Mouse (Mus musculus) midbrain, embryonic 12.5 days (tissue): ENCODE data around the gene Plcl1. TPM values are rescaled to one million over a fixed set of nuclear protein-coding genes. Genes with fewer than 3 reads are reported as not detected.
A peak's percentile ranks its signal among the peaks of the same experiment; 100 is the strongest.

Experiments
- ATAC-seq: fragments of 200-750 bp; cut with Nextera tagmentation; 2 replicates; pipeline ENCODE4 v1.8.0; 2017; ENCODE audit warnings: low read depth, moderate TSS enrichment, moderate library complexity; ENCODE audit not compliant: low FRiP score
- H3K27ac ChIP-seq: fragments of 300-500 bp; sonication (generic); replicated peaks from 2 replicates; pipeline ENCODE4 v1.5.1; 2016; ENCODE audit warnings: mild to moderate bottlenecking
- H3K27me3 ChIP-seq: fragments of 300-500 bp; sonication (generic); 2 replicates; pipeline ENCODE4 v1.6.1; 2016; ENCODE audit warnings: mild to moderate bottlenecking
- H3K36me3 ChIP-seq: fragments of 300-500 bp; sonication (generic); 2 replicates; pipeline ENCODE4 v1.6.1; 2016
- H3K4me1 ChIP-seq: fragments of 300-500 bp; sonication (generic); 2 replicates; pipeline ENCODE4 v1.6.1; 2016
- H3K4me2 ChIP-seq: fragments of 300-500 bp; sonication (generic); replicated peaks from 2 replicates; pipeline ENCODE4 v1.6.1; 2016; ENCODE audit warnings: mild to moderate bottlenecking, moderate library complexity
- H3K4me3 ChIP-seq: fragments of 300-500 bp; sonication (generic); 2 replicates; pipeline ENCODE4 v1.5.1; 2016; ENCODE audit warnings: mild to moderate bottlenecking
- H3K9ac ChIP-seq: fragments of 300-500 bp; sonication (generic); replicated peaks from 2 replicates; pipeline ENCODE4 v1.6.1; 2016; ENCODE audit warnings: mild to moderate bottlenecking, moderate library complexity
- H3K9me3 ChIP-seq: fragments of 300-500 bp; sonication (generic); 2 replicates; pipeline ENCODE4 v1.6.1; 2016; ENCODE audit warnings: mild to moderate bottlenecking
- whole genome bisulfite sequencing: fragments of 180-500 bp; shearing (Covaris S2); methylation state at CpG from one replicate; pipeline ENCODE4 v1.1.7; 2016; 5-methylcytosine and 5-hydroxymethylcytosine counted together
- polyA plus RNA-seq: library from polyadenylated mRNA; unstranded; fragments of >200 nt; fragmentation: Nextera tagmentation; extraction: Ambion mirVana; gene quantifications from 2 replicates; pipeline ENCODE4 v1.2.1, GENCODE M21; 2016

The Plcl1 gene
- polyA plus RNA-seq, 1 experiment from 2014 or later = 2.2 TPM

DNA sequence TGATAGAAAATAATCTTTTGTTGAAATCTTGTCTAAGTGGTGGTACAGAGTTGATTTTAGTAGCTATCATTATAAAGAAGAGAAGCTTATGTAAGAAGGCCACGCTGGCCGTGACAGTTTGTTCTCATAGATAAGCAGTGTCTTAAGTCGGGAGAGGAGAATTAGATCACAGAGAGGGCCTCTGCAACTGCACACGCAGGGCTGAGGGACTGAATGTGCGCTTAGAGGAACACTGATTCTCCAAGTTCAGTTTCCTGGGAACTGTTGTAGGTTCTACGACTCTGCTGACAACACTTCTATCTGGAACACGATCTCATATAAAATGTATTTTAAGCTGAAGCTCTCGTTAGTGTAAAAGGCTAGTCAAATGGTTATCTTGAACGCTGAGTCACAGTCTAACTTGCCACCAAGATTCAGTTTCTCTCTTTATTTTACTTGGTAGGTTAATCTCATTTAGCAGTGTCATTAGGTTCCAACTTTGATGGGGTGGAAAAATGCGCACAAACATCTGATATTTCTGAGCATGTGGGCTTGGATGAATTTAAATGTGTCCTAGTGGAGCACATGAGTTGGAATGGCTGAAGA, 288.0 kb downstream of the Plcl1 start:
- H3K4me3 ChIP-seq = no peak overlapping the region
- no peaks in the 10 kb centered on the region for H3K4me1 ChIP-seq
- H3K27me3 ChIP-seq = peaks cover 14% of the 10 kb centered on the region
- no peak overlapping the region for H3K9ac ChIP-seq
- ATAC-seq = no peak
- H3K36me3 ChIP-seq = no peaks in the 10 kb centered on the region
- WGBS = 89% methylated on average over 10 of the region's 10 CpGs
- no peaks in the 10 kb centered on the region for H3K9me3 ChIP-seq
- no peak overlapping the region for H3K4me2 ChIP-seq
- H3K27ac ChIP-seq = no peak overlapping the region

DNA sequence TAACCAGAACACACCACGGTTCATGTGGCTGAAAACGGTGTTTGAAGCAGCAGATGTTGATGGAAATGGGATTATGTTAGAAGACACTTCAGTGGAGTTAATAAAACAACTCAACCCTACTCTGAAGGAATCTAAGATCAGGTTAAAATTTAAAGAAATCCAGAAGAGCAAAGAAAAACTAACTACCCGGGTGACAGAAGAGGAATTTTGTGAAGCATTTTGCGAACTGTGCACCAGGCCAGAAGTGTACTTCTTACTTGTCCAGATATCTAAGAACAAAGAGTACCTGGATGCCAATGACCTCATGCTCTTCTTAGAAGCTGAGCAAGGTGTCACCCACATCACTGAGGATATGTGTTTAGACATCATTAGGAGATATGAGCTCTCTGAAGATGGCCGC, 290.5 kb downstream of the Plcl1 start:
- no peak overlapping the region for H3K9ac ChIP-seq
- WGBS = 93% methylated on average over 5 of the region's 5 CpGs
- peaks cover 4% of the 10 kb centered on the region; the same call in 1 of the 2 replicates for H3K4me1 ChIP-seq
- no peak overlapping the region for H3K4me3 ChIP-seq
- H3K27me3 ChIP-seq = peaks cover 8% of the 10 kb centered on the region; the same call in 1 of the 2 replicates
- H3K27ac ChIP-seq = no peak overlapping the region
- H3K4me2 ChIP-seq = no peak overlapping the region
- H3K9me3 ChIP-seq = no peaks in the 10 kb centered on the region
- no peaks in the 10 kb centered on the region for H3K36me3 ChIP-seq
- ATAC-seq = no peak

DNA sequence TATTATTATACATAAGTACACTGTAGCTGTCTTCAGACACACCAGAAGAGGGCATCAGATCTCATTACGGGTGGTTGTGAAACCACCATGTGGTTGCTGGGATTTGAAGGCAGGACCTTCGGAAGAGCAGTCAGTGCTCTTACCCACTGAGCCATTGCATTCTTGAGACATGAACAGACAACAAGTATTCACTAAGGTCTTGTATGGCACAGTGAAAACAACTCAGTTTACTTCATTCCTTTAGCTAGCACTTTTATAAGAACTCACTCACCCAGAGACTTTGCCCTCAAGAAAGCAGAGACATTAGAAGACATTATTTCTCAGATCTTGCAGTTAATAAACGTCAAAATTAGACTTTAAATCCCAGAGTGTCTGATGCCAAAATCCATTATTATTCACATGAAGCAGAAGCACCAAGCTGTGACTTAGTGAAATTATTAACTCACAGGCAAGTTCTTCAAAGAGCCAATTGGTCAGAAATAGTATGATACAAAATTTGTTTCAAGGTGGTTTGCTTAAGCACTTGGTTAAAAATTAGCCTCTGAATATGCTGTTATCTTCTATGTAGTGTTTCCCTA, 293.8 kb downstream of the Plcl1 start:
- H3K4me1 ChIP-seq = peaks cover 11% of the 10 kb centered on the region
- peaks cover 14% of the 10 kb centered on the region; the same call in 1 of the 2 replicates for H3K27me3 ChIP-seq
- H3K9ac ChIP-seq = no peak overlapping the region
- no peak overlapping the region for H3K27ac ChIP-seq
- no peaks in the 10 kb centered on the region for H3K36me3 ChIP-seq
- H3K9me3 ChIP-seq = no peaks in the 10 kb centered on the region
- no peak for ATAC-seq
- H3K4me2 ChIP-seq = no peak overlapping the region
- 76% methylated on average over 3 of the region's 3 CpGs for WGBS
- no peak overlapping the region for H3K4me3 ChIP-seq

DNA sequence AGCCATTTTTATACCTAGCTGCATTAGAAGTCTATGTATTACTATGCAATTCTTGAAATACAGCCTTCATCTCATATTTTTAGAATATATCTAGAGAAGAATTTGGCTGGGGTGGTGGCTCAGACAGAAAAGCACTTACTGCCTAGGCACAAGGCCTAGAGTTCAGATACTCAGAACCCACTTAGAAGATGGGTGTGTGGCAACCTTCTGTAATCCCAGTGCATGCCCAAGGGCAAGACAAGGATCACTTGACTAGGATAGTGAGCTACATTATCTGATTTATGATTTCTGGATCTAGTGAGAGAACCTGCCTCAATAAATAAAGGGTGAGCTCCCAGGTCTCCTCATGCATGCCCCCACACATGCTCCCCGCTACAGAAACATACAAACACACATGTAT, 294.3 kb downstream of the Plcl1 start:
- H3K9me3 ChIP-seq = no peaks in the 10 kb centered on the region
- ATAC-seq = no peak
- WGBS = 92% methylated on average over 1 of the region's 1 CpGs
- H3K27me3 ChIP-seq = peaks cover 14% of the 10 kb centered on the region; the same call in 1 of the 2 replicates
- H3K4me1 ChIP-seq = peaks cover 16% of the 10 kb centered on the region
- no peaks in the 10 kb centered on the region for H3K36me3 ChIP-seq
- H3K27ac ChIP-seq = no peak overlapping the region
- no peak overlapping the region for H3K4me2 ChIP-seq
- no peak overlapping the region for H3K4me3 ChIP-seq
- H3K9ac ChIP-seq = no peak overlapping the region

DNA sequence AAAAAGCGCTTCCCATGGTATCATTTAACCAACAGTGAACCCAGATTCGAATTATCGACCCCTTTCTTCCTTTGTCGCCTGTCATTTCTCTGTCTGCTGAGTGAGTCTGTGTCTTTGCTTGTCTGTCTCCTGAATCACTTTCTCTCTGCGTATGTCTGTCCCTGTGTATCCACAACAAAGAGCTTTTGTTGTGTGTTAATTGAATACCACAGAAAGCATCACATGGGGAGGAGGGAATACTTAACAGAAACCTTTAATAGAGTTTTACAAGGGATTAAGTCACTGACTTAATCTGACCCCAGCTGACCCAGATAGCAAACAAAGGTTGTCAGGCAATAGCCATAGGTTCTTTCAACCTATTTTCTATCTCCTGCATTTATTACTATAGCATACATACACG, 295.0 kb downstream of the Plcl1 start:
- WGBS = 11% methylated on average over 6 of the region's 6 CpGs
- Histone ChIP-seq H3K4me1 (peaks cover 23% of the 10 kb centered on the region), H3K27me3 (peaks cover 14% of the 10 kb centered on the region; the same call in 1 of the 2 replicates), H3K4me3 (no peak overlapping the region), H3K36me3 (no peaks in the 10 kb centered on the region), H3K27ac (no peak overlapping the region), H3K9me3 (no peaks in the 10 kb centered on the region), H3K4me2 (no peak overlapping the region), H3K9ac (no peak overlapping the region)
- ATAC-seq = no peak

DNA sequence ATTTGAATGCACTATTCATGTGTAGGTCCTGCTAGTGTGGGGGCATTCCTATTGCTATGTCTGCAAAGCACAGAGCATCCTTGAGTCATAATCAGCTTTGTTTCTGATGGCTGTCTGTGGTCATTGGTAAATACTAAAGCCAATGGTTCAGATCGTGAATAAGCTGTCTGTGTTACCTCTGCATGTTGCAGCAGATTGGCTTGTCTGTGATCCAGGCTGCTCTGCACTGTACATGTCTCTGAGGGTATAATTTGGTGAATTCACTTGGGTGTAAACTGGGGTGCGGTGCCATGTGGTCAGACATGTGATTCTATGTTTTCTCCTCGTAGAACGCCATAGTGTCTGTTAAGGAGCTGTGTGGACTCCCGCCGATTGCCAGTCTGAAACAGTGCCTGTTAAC, 295.9 kb downstream of the Plcl1 start:
- 58% methylated on average over 6 of the region's 6 CpGs for WGBS
- peaks cover 14% of the 10 kb centered on the region; the same call in 1 of the 2 replicates for H3K27me3 ChIP-seq

DNA sequence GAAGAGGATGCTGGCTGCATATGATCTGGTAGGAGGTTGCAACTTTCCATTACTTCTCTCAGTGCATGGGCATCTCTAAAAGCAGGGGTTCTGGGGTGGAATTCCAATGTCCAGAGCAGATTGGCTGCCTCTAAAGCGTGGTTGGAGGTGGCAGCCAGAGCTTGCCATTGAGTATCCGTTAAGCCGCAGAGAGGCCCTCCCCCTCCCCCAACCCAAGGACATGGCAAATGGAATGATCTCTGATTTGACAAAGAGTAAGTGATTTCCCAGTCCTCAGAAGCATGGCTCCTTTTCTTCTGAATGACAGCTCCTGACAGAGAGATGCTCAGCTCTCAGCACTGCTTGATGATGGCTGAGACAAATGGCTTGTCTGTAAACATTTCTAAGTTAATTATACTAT, 296.4 kb downstream of the Plcl1 start:
- no peaks in the 10 kb centered on the region for H3K36me3 ChIP-seq
- no peaks in the 10 kb centered on the region for H3K9me3 ChIP-seq
- H3K27ac ChIP-seq = no peak overlapping the region; the same call in 1 of the 2 replicates
- H3K4me2 ChIP-seq = no peak overlapping the region
- H3K4me1 ChIP-seq = peaks cover 32% of the 10 kb centered on the region
- ATAC-seq = peak; percentile 35; the same call in 1 of the 2 replicates
- WGBS = 11% methylated on average over 3 of the region's 3 CpGs
- H3K27me3 ChIP-seq = peaks cover 9% of the 10 kb centered on the region; the same call in 1 of the 2 replicates
- H3K4me3 ChIP-seq = no peak overlapping the region
- H3K9ac ChIP-seq = no peak overlapping the region

More for the DNA sequence above, 295.9 kb downstream of the Plcl1 start:
- Histone ChIP-seq H3K9ac (no peak overlapping the region), H3K4me3 (no peak overlapping the region), H3K4me1 (peaks cover 32% of the 10 kb centered on the region), H3K36me3 (no peaks in the 10 kb centered on the region), H3K4me2 (no peak overlapping the region), H3K9me3 (no peaks in the 10 kb centered on the region), H3K27ac (no peak overlapping the region; the same call in 1 of the 2 replicates)
- ATAC-seq = no peak

DNA sequence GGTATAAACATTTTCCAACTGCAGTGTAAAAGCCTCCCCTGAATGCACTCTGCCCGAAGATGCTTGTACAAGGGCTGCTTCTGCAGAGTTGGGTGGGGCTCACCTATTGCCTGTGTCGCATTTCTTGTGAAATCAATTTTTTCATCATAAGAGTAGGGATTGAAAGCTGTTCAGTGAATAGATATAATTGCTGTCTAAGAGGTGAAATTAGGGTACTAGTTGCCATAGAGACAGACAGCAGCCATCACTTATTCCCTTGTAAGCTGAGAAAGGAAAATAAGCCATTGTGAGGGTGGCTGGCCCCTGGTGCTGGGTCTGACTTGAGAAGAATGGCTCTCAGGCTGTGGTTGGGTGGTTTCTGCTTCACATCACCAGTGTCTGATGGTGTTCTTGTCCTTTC, 299.0 kb downstream of the Plcl1 start:
- ATAC-seq = peak; percentile 70
- H3K4me3 ChIP-seq = no peak overlapping the region

DNA sequence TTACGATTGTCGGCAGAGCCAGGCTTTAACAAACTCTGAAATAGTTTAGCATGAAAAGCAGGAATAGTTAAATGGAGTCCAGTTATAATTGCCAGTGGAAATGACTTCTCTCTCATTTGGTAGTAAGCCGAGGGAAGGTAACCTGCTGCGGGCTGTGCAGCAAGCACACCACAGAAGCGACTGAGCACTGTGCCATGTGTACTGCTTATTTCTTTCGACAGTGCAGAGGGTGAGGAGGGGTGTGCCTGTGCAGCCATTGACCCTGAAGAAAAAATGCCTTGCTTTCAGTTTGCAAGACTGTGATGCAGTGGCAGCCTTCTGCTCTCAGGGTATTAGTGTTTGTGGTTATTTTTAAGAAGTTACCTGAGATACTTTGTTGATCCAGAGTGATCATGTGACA, 299.5 kb downstream of the Plcl1 start:
- WGBS = 50% methylated on average over 6 of the region's 6 CpGs
- Histone ChIP-seq H3K4me2 (peak overlapping the region; percentile 19; the same call in 1 of the 2 replicates), H3K27me3 (peaks cover 9% of the 10 kb centered on the region; the same call in 1 of the 2 replicates), H3K36me3 (no peaks in the 10 kb centered on the region), H3K9ac (no peak overlapping the region), H3K9me3 (no peaks in the 10 kb centered on the region), H3K4me3 (no peak overlapping the region), H3K27ac (peak overlapping the region; percentile 46), H3K4me1 (peaks cover 32% of the 10 kb centered on the region)
- peak; percentile 58; the same call in 1 of the 2 replicates for ATAC-seq

More for the DNA sequence above, 299.0 kb downstream of the Plcl1 start:
- WGBS = 17% methylated on average over 2 of the region's 2 CpGs
- Histone ChIP-seq H3K4me1 (peaks cover 32% of the 10 kb centered on the region), H3K36me3 (no peaks in the 10 kb centered on the region), H3K9ac (no peak overlapping the region), H3K9me3 (no peaks in the 10 kb centered on the region), H3K4me2 (peak overlapping the region; percentile 19; the same call in 1 of the 2 replicates), H3K27ac (peak overlapping the region; percentile 46), H3K27me3 (peaks cover 9% of the 10 kb centered on the region; the same call in 1 of the 2 replicates)

DNA sequence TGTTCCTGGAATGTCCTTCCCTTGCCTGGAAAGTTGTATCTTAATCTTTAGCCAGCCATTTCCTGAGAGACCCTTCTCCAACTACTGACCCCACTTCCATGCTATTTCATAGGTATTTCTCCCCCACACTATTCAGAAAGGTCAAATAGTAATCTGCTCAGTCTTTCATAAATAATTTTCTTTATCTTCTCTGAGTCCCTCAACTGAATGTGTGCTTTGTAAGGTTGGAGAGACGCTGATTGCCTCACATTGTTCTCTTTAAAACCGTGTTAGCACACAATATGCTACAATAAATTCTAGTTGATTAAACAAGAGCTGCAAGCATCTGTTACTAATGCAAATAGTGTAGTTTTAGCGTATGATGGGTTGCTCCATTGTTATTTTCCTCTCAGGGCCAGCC, 300.0 kb downstream of the Plcl1 start:
- Histone ChIP-seq H3K4me1 (peaks cover 30% of the 10 kb centered on the region), H3K9ac (no peak overlapping the region), H3K27me3 (peaks cover 9% of the 10 kb centered on the region; the same call in 1 of the 2 replicates), H3K27ac (no peak overlapping the region), H3K36me3 (no peaks in the 10 kb centered on the region), H3K4me2 (no peak overlapping the region), H3K4me3 (no peak overlapping the region), H3K9me3 (no peaks in the 10 kb centered on the region)
- 42% methylated on average over 3 of the region's 3 CpGs for WGBS
- ATAC-seq = no peak

DNA sequence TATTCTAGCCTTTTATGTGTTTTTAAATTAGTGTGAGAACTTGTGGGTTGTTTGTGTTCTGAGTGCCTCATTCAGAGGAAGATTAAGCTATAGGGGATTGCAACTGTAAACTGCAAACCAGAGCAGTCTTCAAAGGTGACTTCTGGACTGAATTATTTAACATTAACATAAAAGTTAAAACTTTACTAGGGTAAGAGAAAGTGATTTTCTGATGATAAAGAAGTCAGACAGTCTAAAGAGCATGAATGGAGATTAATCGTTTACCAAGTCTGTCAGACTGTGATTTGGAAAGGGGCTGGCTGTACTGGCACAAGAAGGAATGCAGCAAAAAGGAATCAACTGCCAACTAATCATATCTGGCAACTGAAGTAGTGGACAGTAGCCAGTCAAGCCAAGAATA, 301.2 kb downstream of the Plcl1 start:
- H3K9me3 ChIP-seq = no peaks in the 10 kb centered on the region
- no peak overlapping the region for H3K4me2 ChIP-seq
- no peak overlapping the region for H3K4me3 ChIP-seq
- H3K36me3 ChIP-seq = no peaks in the 10 kb centered on the region
- no peak overlapping the region for H3K27ac ChIP-seq
- H3K27me3 ChIP-seq = peaks cover 6% of the 10 kb centered on the region; the same call in 1 of the 2 replicates
- H3K4me1 ChIP-seq = peaks cover 24% of the 10 kb centered on the region
- WGBS = 65% methylated on average over 1 of the region's 1 CpGs
- no peak for ATAC-seq
- H3K9ac ChIP-seq = no peak overlapping the region

DNA sequence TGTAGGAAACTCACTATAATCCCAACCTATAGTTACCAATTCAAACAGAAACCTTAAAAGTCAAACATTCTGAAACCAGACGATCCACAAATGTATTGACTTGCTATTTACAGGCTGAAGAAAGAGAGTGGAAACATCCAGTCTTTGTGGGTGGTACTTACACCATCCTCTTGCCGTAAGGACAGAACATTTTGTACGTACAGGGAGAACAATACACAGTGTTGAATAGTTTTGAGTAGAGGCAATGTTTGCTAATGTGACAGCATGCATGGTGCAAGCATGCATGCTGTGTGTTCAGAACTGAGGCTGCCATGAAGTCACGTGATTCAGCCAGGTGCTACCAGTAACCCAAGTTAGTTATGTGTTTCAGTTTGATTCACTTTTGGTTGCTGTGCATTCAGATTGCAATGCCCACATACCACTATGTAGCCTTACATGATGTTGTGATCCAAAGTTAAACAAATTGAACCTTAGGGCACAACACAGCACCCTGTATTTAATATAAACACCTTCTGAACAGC, 311.6 kb downstream of the Plcl1 start:
- ATAC-seq = no peak
- no peaks in the 10 kb centered on the region for H3K36me3 ChIP-seq
- H3K4me2 ChIP-seq = no peak overlapping the region
- no peaks in the 10 kb centered on the region for H3K27me3 ChIP-seq
- no peak overlapping the region for H3K4me3 ChIP-seq
- no peak overlapping the region for H3K9ac ChIP-seq
- no peaks in the 10 kb centered on the region for H3K4me1 ChIP-seq
- no peak overlapping the region for H3K27ac ChIP-seq
- no peaks in the 10 kb centered on the region for H3K9me3 ChIP-seq
- WGBS = 70% methylated on average over 4 of the region's 4 CpGs
